Mouse (Mus musculus): ENCODE results near the gene Ergic3. TPM values are rescaled to one million over a fixed set of nuclear protein-coding genes. Genes with fewer than 3 reads are reported as not detected.
A peak's percentile ranks its signal among the peaks of the same experiment; 100 is the strongest.

Gene Ergic3
- polyA plus RNA-seq (2012; rRNA removed) = 293 and 298 TPM in 2 replicates

- peak; percentile 42; the same call in 1 of the 2 replicates for TF ChIP-seq POLR2A (IDR thresholded peaks at IDR 0.05; ENCODE audit: extremely low read depth, insufficient read depth, low read length)
- no peak for TF ChIP-seq CTCF (IDR thresholded peaks at IDR 0.05; ENCODE audit: extremely low read depth, insufficient read depth, low read length)
- H3K4me1 ChIP-seq (ENCODE audit: control insufficient read depth, insufficient read depth, low read length) = peaks cover 5% of the 10 kb centered on the region
- H3K4me3 ChIP-seq (ENCODE audit: insufficient read depth, low read length) = peak within 1 kb of the TSS; percentile 82
- H3K27ac ChIP-seq (ENCODE audit: insufficient read depth, low read length) = no peak within 1 kb of the TSS
These were observed at the start of gene Ergic3, which contains the start of gene 6430550D23Rik for GRCm38 (mm10) chr2:156007888-156008532. Gene Ergic3 (plus strand): TSS chr2:156008045. Gene 6430550D23Rik (minus strand): TSS chr2:156007977.

DNA sequence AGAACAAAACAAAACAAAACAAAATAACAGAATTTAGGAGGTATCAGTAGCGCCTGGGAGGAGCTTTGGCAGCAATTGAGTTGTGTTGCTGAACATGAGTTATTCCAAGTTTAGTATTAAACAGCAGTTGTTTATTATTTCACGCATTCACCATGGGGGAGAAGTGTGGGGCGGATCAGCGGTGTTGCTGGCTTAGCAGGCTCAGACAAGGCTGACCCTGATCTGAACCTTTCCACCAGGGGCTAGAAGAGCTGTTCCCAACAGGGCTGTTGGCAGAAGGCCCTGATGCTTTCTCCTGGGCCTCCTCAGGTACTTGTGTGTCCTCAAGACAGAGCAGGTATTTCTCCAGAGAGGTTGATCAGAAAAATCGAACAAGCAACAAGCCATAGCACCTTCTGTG lies 47.9 kb upstream of the Ergic3 start:
- H3K4me1 ChIP-seq (ENCODE audit: control insufficient read depth, insufficient read depth, low read length) = no peaks in the 10 kb centered on the region; the same call in 1 of the 2 replicates
- no peak for TF ChIP-seq POLR2A (IDR thresholded peaks at IDR 0.05; ENCODE audit: extremely low read depth, insufficient read depth, low read length)
- no peak for TF ChIP-seq CTCF (IDR thresholded peaks at IDR 0.05; ENCODE audit: extremely low read depth, insufficient read depth, low read length)
- H3K4me3 ChIP-seq (ENCODE audit: insufficient read depth, low read length) = no peak overlapping the region
- no peak overlapping the region for H3K27ac ChIP-seq (ENCODE audit: insufficient read depth, low read length)

- TF ChIP-seq CTCF (IDR thresholded peaks at IDR 0.05; ENCODE audit: extremely low read depth, insufficient read depth, low read length) (no peak), POLR2A (IDR thresholded peaks at IDR 0.05; ENCODE audit: extremely low read depth, insufficient read depth, low read length) (no peak)
- H3K4me1 ChIP-seq (ENCODE audit: control insufficient read depth, insufficient read depth, low read length) = no peaks in the 10 kb centered on the region; the same call in 1 of the 2 replicates
- H3K4me3 ChIP-seq (ENCODE audit: insufficient read depth, low read length) = no peak overlapping the region
- no peak overlapping the region for H3K27ac ChIP-seq (ENCODE audit: insufficient read depth, low read length)
These were observed 46.0 kb upstream of the Ergic3 start for GRCm38 (mm10) chr2:155961862-155962261.

GRCm38 (mm10) chr2:155962991-155963390 lies 44.9 kb upstream of the Ergic3 start:
- peak; percentile 45; the same call in 1 of the 2 replicates for TF ChIP-seq CTCF (IDR thresholded peaks at IDR 0.05; ENCODE audit: extremely low read depth, insufficient read depth, low read length)
- TF ChIP-seq POLR2A (IDR thresholded peaks at IDR 0.05; ENCODE audit: extremely low read depth, insufficient read depth, low read length) = no peak
- no peaks in the 10 kb centered on the region for H3K4me1 ChIP-seq (ENCODE audit: control insufficient read depth, insufficient read depth, low read length)
- H3K4me3 ChIP-seq (ENCODE audit: insufficient read depth, low read length) = no peak overlapping the region
- no peak overlapping the region for H3K27ac ChIP-seq (ENCODE audit: insufficient read depth, low read length)

- no peak overlapping the region for H3K27ac ChIP-seq (ENCODE audit: insufficient read depth, low read length)
- no peaks in the 10 kb centered on the region for H3K4me1 ChIP-seq (ENCODE audit: control insufficient read depth, insufficient read depth, low read length)
- no peak for TF ChIP-seq CTCF (IDR thresholded peaks at IDR 0.05; ENCODE audit: extremely low read depth, insufficient read depth, low read length)
- TF ChIP-seq POLR2A (IDR thresholded peaks at IDR 0.05; ENCODE audit: extremely low read depth, insufficient read depth, low read length) = no peak
- no peak overlapping the region for H3K4me3 ChIP-seq (ENCODE audit: insufficient read depth, low read length)
These were observed 34.5 kb upstream of the Ergic3 start for GRCm38 (mm10) chr2:155973348-155973747.

DNA sequence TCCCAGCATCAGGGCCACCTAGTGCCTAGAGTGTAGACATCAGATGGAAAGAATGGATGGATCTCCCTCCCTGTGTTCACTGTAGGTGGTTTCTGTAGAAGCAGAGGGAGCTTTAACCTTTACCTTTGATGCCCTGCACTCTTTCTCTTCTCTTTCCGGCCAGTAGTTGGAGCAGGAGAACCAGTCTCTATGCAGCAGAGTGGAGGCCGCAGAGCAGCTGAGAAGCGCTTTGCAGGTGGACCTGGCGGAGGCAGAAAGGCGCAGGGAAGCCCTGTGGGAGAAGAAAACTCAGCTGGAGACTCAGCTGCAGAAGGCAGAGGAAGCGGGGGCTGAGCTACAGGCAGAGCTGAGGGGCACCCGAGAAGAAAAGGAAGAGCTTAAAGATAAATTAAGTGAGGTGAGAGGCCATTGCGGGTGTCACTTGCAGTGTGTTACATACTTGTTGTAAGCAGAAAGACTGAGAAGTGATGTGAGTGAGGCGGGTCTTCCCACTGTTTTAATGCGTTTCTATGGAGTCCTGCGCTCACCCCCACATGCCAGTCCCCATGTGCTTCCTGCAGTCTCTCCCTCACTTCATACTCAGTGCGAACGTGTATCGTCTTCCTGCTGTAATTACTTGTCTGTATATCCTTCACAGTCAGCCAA lies 33.6 kb upstream of the Ergic3 start:
- Histone ChIP-seq H3K4me3 (ENCODE audit: insufficient read depth, low read length) (no peak overlapping the region), H3K27ac (ENCODE audit: insufficient read depth, low read length) (no peak overlapping the region), H3K4me1 (ENCODE audit: control insufficient read depth, insufficient read depth, low read length) (no peaks in the 10 kb centered on the region)
- TF ChIP-seq CTCF (IDR thresholded peaks at IDR 0.05; ENCODE audit: extremely low read depth, insufficient read depth, low read length) (no peak), POLR2A (IDR thresholded peaks at IDR 0.05; ENCODE audit: extremely low read depth, insufficient read depth, low read length) (no peak)

- TF ChIP-seq CTCF (IDR thresholded peaks at IDR 0.05; ENCODE audit: extremely low read depth, insufficient read depth, low read length) = no peak
- no peak for TF ChIP-seq POLR2A (IDR thresholded peaks at IDR 0.05; ENCODE audit: extremely low read depth, insufficient read depth, low read length)
- no peaks in the 10 kb centered on the region for H3K4me1 ChIP-seq (ENCODE audit: control insufficient read depth, insufficient read depth, low read length)
- H3K4me3 ChIP-seq (ENCODE audit: insufficient read depth, low read length) = no peak overlapping the region
- no peak overlapping the region for H3K27ac ChIP-seq (ENCODE audit: insufficient read depth, low read length)
These were observed 28.4 kb upstream of the Ergic3 start for GRCm38 (mm10) chr2:155979328-155979991.

- TF ChIP-seq CTCF (IDR thresholded peaks at IDR 0.05; ENCODE audit: extremely low read depth, insufficient read depth, low read length) (no peak), POLR2A (IDR thresholded peaks at IDR 0.05; ENCODE audit: extremely low read depth, insufficient read depth, low read length) (no peak)
- H3K4me1 ChIP-seq (ENCODE audit: control insufficient read depth, insufficient read depth, low read length) = no peaks in the 10 kb centered on the region
- no peak overlapping the region for H3K4me3 ChIP-seq (ENCODE audit: insufficient read depth, low read length)
- no peak overlapping the region for H3K27ac ChIP-seq (ENCODE audit: insufficient read depth, low read length)
These were observed 22.1 kb upstream of the Ergic3 start for GRCm38 (mm10) chr2:155985776-155986175.

DNA sequence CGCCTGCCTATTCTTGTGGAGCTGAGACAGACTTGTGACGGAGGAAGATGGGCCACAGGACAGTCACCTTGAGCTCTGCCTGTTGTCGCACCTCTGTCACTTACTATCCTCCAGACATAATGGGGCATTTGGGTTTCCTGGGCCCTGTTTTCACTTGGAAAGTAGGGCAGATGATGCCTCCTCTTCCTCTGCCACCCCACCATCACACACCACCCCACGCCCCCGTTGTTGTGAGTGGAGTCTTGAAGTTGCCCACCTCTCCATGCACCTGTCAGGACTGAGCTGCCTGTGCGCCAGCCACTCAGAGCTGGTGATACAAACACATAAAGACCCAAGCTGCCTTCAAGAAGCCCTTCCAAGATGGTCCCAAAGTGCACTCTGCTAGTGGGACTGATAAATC lies 20.7 kb upstream of the Ergic3 start:
- Histone ChIP-seq H3K4me3 (ENCODE audit: insufficient read depth, low read length) (no peak overlapping the region), H3K27ac (ENCODE audit: insufficient read depth, low read length) (no peak overlapping the region), H3K4me1 (ENCODE audit: control insufficient read depth, insufficient read depth, low read length) (no peaks in the 10 kb centered on the region)
- TF ChIP-seq POLR2A (IDR thresholded peaks at IDR 0.05; ENCODE audit: extremely low read depth, insufficient read depth, low read length) = no peak
- TF ChIP-seq CTCF (IDR thresholded peaks at IDR 0.05; ENCODE audit: extremely low read depth, insufficient read depth, low read length) = no peak
